Mouse (Mus musculus) midbrain, embryonic 13.5 days (tissue): ENCODE measurements around the gene Krt90. TPM values are rescaled to one million over a fixed set of nuclear protein-coding genes. Genes with fewer than 3 reads are reported as not detected.
"Not testable (repeated sequence)": the region's sequence is repeated elsewhere in the genome, so short reads cannot be mapped to it uniquely, and the experiment has no call there.

Source experiments
- ATAC-seq: fragments of 200-750 bp; cut with Nextera tagmentation; 2 replicates; pipeline ENCODE4 v1.8.0; 2017; ENCODE audit warnings: mild to moderate bottlenecking, moderate TSS enrichment, moderate library complexity
- H3K27ac ChIP-seq: fragments of 300-500 bp; sonication (generic); 2 replicates; pipeline ENCODE4 v1.5.1; 2015; ENCODE audit warnings: inconsistent platforms, mild to moderate bottlenecking, moderate library complexity
- H3K27me3 ChIP-seq: fragments of 300-500 bp; sonication (generic); 2 replicates; pipeline ENCODE4 v1.6.1; 2015; ENCODE audit warnings: mild to moderate bottlenecking, inconsistent platforms
- H3K36me3 ChIP-seq: fragments of 300-500 bp; sonication (generic); 2 replicates; pipeline ENCODE4 v1.6.1; 2015; ENCODE audit warnings: mild to moderate bottlenecking, inconsistent platforms
- H3K4me1 ChIP-seq: fragments of 300-500 bp; sonication (generic); replicated peaks from 2 replicates; pipeline ENCODE4 v1.6.1; 2015; ENCODE audit warnings: inconsistent platforms
- H3K4me2 ChIP-seq: fragments of 300-500 bp; sonication (generic); replicated peaks from 2 replicates; pipeline ENCODE4 v1.6.1; 2015; ENCODE audit warnings: moderate library complexity, mild to moderate bottlenecking, inconsistent platforms
- H3K4me3 ChIP-seq: fragments of 300-500 bp; sonication (generic); replicated peaks from 2 replicates; pipeline ENCODE4 v1.5.1; 2015; ENCODE audit warnings: mild to moderate bottlenecking, inconsistent platforms
- H3K9ac ChIP-seq: fragments of 300-500 bp; sonication (generic); replicated peaks from 2 replicates; pipeline ENCODE4 v1.6.1; 2015; ENCODE audit warnings: mild to moderate bottlenecking, inconsistent platforms
- H3K9me3 ChIP-seq: fragments of 300-500 bp; sonication (generic); 2 replicates; pipeline ENCODE4 v1.6.1; 2016; ENCODE audit warnings: mild to moderate bottlenecking, inconsistent platforms
- WGBS: fragments of 180-500 bp; shearing (Covaris S2); methylation state at CpG from one replicate; pipeline ENCODE4 v1.1.7; 2015; 5-methylcytosine and 5-hydroxymethylcytosine counted together
- polyA plus RNA-seq: library from polyadenylated mRNA; unstranded; fragments of >200 nt; fragmentation: Nextera tagmentation; extraction: Ambion mirVana; gene quantifications from 2 replicates; pipeline ENCODE4 v1.2.1, GENCODE M21; 2015

Gene Krt90
- polyA plus RNA-seq, 1 experiment from 2014 or later: not detected

DNA sequence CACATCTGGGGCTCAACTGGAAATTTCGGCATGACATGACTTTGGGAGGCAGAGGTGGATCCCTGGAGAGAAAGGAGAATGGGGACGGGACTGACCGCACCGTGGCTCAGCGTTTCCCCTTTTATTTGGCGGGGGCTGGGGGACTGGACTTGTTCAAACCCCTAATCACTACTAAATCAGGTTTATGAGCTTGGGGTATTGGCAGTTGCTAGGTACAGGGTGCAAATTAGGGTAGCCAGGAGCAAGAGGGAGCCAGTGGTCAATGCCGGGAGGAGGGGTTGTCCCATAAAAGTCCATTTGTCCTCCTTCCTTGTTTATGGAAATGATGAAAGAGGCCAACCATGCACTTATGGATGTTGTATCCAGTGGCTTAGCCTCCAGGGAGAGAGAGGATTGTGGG lies 12.2 kb downstream of the Krt90 start, which contains the start of gene Krt82:
TSS of gene Krt82 (minus strand) at position 101 of the 400 bp plus-strand sequence.
- ATAC-seq: no peak
- no peaks in the 10 kb centered on the region for H3K9me3 ChIP-seq
- no peak within 1 kb of the TSS for H3K9ac ChIP-seq
- 80% methylated on average over 7 of the region's 7 CpGs for WGBS
- H3K4me2 ChIP-seq: no peak within 1 kb of the TSS
- H3K4me3 ChIP-seq: no peak within 1 kb of the TSS
- no peak within 1 kb of the TSS for H3K27ac ChIP-seq
- H3K27me3 ChIP-seq: peaks cover 11% of the 10 kb centered on the region; the same call in 1 of the 2 replicates
- H3K36me3 ChIP-seq: no peaks in the 10 kb centered on the region
- peaks cover 10% of the 10 kb centered on the region for H3K4me1 ChIP-seq

DNA sequence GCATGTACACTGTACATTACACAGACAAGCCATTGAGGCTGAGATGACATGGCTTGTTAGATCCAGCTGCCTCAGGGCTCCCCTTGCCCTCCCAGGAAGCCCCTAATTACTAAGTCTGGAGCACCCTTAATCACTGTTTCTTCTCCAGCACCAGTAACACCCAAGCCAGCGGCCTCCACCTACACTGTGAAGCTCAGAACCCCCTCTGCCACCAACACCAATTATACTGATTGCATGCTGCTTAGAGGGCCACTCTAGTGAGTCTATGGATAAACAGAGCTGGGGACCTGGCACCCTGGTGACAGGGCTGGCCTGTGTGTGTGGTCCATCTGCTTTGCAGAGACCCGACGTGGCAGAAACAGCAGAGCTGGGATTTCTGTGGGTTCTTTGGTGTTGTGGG lies 18.3 kb downstream of the Krt90 start:
- Histone ChIP-seq H3K36me3 (no peaks in the 10 kb centered on the region), H3K27ac (no peak overlapping the region), H3K27me3 (no peaks in the 10 kb centered on the region), H3K4me3 (no peak overlapping the region), H3K4me2 (no peak overlapping the region), H3K4me1 (no peaks in the 10 kb centered on the region), H3K9me3 (no peaks in the 10 kb centered on the region), H3K9ac (no peak overlapping the region)
- WGBS: 62% methylated on average over 3 of the region's 3 CpGs
- ATAC-seq: no peak

DNA sequence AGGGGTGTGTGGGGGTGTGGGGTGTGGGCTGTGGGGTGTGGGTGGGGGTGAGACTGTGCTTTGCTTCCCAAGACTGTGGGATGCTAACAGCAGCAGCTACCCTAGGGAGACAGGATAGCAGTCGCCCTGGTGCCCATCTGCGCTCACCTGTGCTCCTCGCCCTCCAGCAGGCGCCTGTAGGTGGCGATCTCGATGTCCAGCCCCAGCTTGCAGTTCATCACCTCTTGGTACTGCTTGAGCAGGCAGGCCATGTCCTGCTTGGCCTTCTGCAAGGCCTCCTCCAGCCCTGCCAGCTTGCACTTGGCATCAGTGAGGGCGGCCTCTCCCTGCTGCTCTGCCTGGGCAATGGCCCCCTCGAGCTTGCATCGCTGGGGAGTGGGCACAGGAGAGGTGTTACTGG lies 20.2 kb downstream of the Krt90 start:
- Histone ChIP-seq H3K27me3 (no peaks in the 10 kb centered on the region), H3K4me2 (no peak overlapping the region), H3K9me3 (no peaks in the 10 kb centered on the region), H3K4me1 (no peaks in the 10 kb centered on the region), H3K27ac (no peak overlapping the region), H3K4me3 (no peak overlapping the region), H3K36me3 (no peaks in the 10 kb centered on the region), H3K9ac (no peak overlapping the region)
- ATAC-seq: no peak
- WGBS: 68% methylated on average over 9 of the region's 9 CpGs

DNA sequence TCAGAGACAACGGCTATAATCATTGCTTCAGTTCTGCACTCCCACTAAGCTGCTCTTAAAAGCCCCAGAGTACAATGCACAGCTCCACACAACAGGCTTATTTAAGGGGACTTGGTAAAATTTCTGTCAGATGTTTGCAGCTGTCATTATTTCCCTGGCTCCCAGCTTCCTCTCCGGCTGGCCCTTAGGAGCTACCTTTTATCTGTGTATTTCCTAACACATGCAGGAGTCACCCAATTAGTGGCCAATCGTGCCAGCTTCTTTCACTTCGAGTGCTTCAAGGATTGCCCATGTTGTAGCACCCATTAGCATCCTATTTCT lies 24.2 kb downstream of the Krt90 start:
- no peaks in the 10 kb centered on the region for H3K27me3 ChIP-seq
- WGBS: 68% methylated on average over 4 of the region's 4 CpGs

DNA sequence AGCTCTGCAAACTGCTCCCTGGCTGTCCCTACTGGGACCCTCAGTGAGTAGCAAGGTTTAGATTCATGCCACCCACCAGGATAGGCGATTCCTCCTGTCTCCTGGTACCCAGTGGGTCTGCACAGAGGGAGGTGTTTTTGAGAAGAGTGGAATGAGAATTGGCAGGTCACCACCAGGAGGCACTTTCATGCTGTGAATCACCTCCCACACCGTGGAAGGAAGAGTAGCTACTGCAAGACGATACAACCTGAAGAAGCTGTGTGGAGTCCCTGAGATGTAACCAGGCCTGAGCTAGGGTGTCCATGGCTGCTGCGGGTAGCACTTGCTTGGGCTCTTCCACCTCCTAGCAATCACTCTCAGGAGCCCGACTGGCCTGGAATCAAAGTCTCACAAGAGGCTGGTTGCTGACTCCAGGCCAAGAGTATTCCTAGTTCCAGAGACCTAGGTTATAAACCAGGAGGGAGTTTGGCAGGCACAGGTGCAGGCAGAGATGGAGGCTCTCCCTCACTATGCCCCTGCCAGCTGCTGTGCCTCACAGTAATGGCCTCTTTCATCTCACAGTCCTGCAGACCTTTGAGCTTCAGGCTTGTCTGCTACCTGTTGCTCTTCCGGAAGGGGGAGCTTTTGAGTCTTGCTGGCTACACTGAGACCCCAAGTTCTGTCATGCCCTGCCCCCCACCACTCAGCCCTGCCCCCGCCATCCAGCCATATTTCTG lies 24.7 kb downstream of the Krt90 start:
- Histone ChIP-seq H3K9ac (no peak overlapping the region), H3K27ac (no peak overlapping the region), H3K9me3 (no peaks in the 10 kb centered on the region), H3K4me3 (no peak overlapping the region), H3K4me1 (0 out of 2 replicates have a peak, but pooled peaks cover 5% of the 10 kb centered on the region), H3K36me3 (no peaks in the 10 kb centered on the region), H3K27me3 (no peaks in the 10 kb centered on the region), H3K4me2 (no peak overlapping the region)
- no peak for ATAC-seq
- WGBS: 49% methylated on average over 7 of the region's 7 CpGs

More for the DNA sequence above, 24.2 kb downstream of the Krt90 start:
- H3K4me3 ChIP-seq: no peak overlapping the region
- H3K4me2 ChIP-seq: no peak overlapping the region
- no peak overlapping the region for H3K9ac ChIP-seq
- H3K36me3 ChIP-seq: no peaks in the 10 kb centered on the region
- 0 out of 2 replicates have a peak, but pooled peaks cover 5% of the 10 kb centered on the region for H3K4me1 ChIP-seq
- ATAC-seq: no peak
- no peak overlapping the region for H3K27ac ChIP-seq
- H3K9me3 ChIP-seq: no peaks in the 10 kb centered on the region

DNA sequence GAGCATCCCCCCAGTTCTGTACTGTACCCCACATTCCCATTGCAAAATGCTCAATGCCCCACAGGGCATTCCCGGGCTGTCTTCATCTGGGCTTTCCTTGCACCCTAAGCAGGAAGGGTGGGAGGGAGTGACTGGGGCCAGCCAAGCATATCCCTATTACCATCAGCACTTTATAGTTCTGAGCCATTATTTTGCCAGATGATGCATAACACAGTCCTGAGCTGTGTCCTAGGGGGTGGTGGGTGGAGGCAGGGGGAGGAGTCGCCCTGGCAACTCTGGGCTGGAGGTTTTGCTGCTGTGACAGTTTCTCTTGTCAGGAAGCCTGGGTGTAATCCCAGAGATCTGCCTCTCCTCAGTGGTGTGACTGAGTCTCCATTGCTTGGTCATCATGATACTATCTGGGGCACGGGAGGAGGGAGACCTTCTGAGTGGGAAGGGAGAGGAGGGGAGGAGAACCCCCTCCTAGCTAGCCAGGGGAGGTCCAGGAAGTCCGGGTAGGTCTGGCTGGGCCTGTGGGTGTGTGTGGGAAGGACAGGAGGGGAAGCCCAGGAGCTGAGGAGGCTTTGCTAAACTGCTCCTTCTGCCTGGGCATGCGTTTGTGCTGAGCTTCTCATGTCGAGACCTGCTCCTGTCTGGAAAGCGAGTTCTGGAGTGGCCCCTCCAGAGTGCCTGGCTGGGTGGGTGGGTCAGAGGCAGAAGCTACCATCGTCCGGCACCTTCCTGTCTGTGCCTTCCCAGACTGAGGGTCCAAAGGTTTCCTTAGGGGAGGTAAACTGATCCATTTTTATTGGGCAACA lies 26.5 kb downstream of the Krt90 start:
- no peak overlapping the region for H3K9ac ChIP-seq
- 67% methylated on average over 9 of the region's 9 CpGs for WGBS
- ATAC-seq: no peak
- no peaks in the 10 kb centered on the region for H3K27me3 ChIP-seq
- no peaks in the 10 kb centered on the region for H3K36me3 ChIP-seq
- no peak overlapping the region for H3K4me3 ChIP-seq
- H3K4me2 ChIP-seq: no peak overlapping the region
- no peaks in the 10 kb centered on the region for H3K9me3 ChIP-seq
- no peak overlapping the region for H3K27ac ChIP-seq
- H3K4me1 ChIP-seq: 0 out of 2 replicates have a peak, but pooled peaks cover 5% of the 10 kb centered on the region

DNA sequence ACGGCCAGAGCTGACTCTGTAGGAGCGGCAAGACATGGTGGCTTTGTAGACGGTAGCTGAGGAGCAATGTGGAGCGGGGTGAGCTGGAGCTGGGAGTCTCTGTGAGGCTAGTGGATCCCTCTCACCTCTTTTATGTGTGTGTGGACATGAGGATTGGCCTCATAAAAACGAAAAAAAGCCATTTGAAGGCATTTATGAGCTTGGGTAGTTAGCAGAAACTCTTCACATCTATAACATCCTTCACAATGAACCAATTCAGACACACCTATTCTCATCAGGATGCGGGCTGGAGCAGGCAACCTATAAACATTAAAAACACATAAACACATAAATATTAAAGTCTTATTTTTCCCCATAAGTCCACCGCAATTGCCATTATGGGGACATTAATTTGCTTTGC lies 30.0 kb downstream of the Krt90 start, which contains the start of gene Krt84:
TSS of gene Krt84 (minus strand) at position 101 of the 400 bp plus-strand sequence.
- Histone ChIP-seq H3K4me1 (0 out of 2 replicates have a peak, but pooled peaks cover 5% of the 10 kb centered on the region), H3K4me2 (no peak within 1 kb of the TSS), H3K27ac (no peak within 1 kb of the TSS), H3K27me3 (no peaks in the 10 kb centered on the region), H3K4me3 (no peak within 1 kb of the TSS), H3K9me3 (no peaks in the 10 kb centered on the region), H3K36me3 (no peaks in the 10 kb centered on the region), H3K9ac (no peak within 1 kb of the TSS)
- whole genome bisulfite sequencing: 85% methylated on average over 7 of the region's 7 CpGs
- no peak for ATAC-seq

DNA sequence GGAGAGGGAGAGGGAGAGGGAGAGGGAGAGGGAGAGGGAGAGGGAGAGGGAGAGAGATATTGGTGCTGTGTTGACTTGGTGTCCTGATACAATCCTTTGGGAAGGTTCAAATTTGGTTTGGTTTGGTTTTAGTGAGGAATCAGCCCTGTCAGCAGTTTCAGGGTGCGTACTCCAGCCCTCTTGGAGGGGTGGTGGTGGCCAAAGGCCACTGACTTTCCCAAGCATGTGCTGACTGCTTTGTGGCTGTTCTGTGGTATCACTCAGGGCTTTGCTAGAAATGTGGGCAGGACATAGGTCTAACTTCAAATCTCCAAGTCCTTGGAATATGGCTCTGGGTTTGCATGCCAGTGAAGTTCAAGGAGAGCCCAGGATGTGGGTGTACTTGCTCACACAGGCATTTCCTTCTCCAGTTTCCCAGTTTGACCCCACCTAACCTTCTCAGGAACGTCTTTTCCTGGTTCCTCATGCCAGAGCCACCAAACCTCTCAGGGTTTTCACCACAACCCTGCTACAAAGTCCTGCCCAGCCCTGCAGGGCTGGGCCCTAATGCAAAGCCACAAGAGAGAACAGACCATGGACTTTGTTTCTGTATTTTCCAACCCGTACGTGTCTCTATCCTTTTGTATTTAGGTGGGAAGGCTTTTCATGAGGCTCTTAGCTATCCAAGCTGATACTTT lies 40.1 kb downstream of the Krt90 start:
- 83% methylated on average over 4 of the region's 4 CpGs for WGBS
- no peak overlapping the region for H3K4me2 ChIP-seq

DNA sequence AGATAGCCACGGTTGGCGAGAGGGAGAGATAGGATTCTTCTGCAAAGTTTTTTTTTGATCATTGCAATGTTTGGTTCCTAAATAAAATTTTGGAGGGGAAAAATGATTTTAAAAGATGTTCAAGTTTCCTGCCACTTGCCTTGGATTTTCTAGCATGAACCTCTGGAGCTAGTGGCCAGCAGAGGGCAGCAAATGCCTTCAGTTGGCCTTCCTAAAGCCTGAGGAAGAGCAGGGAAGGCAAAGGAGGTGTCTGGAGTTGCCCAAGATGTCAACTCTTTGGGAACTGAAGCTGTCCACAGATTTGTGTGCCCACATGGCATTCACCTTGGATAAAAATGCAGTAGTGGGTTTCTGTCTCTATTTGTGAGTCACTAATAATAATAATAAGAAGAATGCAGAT lies 43.0 kb downstream of the Krt90 start:
- no peaks in the 10 kb centered on the region for H3K9me3 ChIP-seq

More for the DNA sequence above, 40.1 kb downstream of the Krt90 start:
- no peak overlapping the region for H3K27ac ChIP-seq
- H3K9ac ChIP-seq: no peak overlapping the region
- H3K4me3 ChIP-seq: no peak overlapping the region
- H3K4me1 ChIP-seq: no peaks in the 10 kb centered on the region
- 0 out of 2 replicates have a peak, but pooled peaks cover 6% of the 10 kb centered on the region for H3K27me3 ChIP-seq
- no peaks in the 10 kb centered on the region for H3K9me3 ChIP-seq
- no peaks in the 10 kb centered on the region for H3K36me3 ChIP-seq
- no peak for ATAC-seq

DNA sequence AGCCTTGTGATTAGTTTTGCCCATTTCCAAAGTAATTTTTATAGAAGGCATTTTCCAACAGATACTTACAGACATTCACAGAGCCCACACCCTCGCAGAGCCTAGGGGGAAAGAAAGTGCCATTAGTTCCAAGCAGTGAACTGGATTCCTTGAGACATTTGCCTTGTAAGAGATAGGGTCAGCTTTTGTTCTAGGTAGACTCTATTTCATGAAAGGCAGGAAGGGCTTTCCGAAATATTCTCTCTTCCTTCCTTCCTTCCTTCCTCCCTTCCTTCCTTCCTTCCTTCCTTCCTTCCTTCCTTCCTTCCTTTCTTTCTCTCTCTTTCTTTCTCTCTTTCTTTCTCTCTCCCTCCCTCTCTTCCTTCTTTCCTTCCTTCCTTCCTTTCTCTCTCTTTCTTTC lies 45.6 kb downstream of the Krt90 start, which contains the start of gene Gm49425:
TSS of gene Gm49425 (minus strand) at position 101 of the 400 bp plus-strand sequence.
- not testable (repeated sequence) for H3K4me1 ChIP-seq, H3K27me3 ChIP-seq, H3K27ac ChIP-seq, H3K36me3 ChIP-seq, H3K4me2 ChIP-seq, H3K9ac ChIP-seq, H3K9me3 ChIP-seq, ATAC-seq, H3K4me3 ChIP-seq
- WGBS: 78% methylated on average over 2 of the region's 2 CpGs

More for the DNA sequence above, 43.0 kb downstream of the Krt90 start:
- 0 out of 2 replicates have a peak, but pooled peaks cover 6% of the 10 kb centered on the region for H3K27me3 ChIP-seq
- no peak overlapping the region for H3K4me2 ChIP-seq
- no peaks in the 10 kb centered on the region for H3K4me1 ChIP-seq
- H3K9ac ChIP-seq: no peak overlapping the region
- H3K36me3 ChIP-seq: no peaks in the 10 kb centered on the region
- 8% methylated on average over 2 of the region's 2 CpGs for WGBS
- ATAC-seq: no peak
- no peak overlapping the region for H3K4me3 ChIP-seq
- H3K27ac ChIP-seq: no peak overlapping the region

DNA sequence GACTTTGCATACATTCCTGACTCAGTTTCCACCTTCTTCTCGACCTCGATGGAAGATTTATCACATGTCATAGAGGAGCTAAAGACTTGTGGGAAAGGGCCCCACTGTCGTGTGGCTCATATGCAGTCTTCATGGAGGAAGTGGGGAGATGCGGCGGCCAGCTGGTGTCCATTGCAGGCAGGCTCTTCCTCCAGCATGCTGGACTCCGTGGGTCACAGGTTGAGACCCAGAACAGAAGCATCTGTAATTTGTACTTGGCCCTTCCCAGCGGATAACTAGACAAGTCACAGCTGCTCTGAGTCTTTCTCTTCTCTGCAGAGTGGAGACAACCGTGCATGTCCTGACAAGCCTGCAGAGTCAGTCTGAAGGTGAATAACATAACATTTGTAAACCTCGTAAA lies 54.5 kb downstream of the Krt90 start:
- no peaks in the 10 kb centered on the region for H3K9me3 ChIP-seq
- no peak overlapping the region for H3K4me3 ChIP-seq
- H3K27ac ChIP-seq: no peak overlapping the region
- no peaks in the 10 kb centered on the region for H3K4me1 ChIP-seq
- WGBS: 87% methylated on average over 9 of the region's 9 CpGs
- H3K27me3 ChIP-seq: no peaks in the 10 kb centered on the region
- H3K36me3 ChIP-seq: no peaks in the 10 kb centered on the region
- H3K4me2 ChIP-seq: no peak overlapping the region
- no peak for ATAC-seq
- no peak overlapping the region for H3K9ac ChIP-seq
